Comparison of ENCODE assay signal across 7 mouse cellular contexts in the genomic region with DNA sequence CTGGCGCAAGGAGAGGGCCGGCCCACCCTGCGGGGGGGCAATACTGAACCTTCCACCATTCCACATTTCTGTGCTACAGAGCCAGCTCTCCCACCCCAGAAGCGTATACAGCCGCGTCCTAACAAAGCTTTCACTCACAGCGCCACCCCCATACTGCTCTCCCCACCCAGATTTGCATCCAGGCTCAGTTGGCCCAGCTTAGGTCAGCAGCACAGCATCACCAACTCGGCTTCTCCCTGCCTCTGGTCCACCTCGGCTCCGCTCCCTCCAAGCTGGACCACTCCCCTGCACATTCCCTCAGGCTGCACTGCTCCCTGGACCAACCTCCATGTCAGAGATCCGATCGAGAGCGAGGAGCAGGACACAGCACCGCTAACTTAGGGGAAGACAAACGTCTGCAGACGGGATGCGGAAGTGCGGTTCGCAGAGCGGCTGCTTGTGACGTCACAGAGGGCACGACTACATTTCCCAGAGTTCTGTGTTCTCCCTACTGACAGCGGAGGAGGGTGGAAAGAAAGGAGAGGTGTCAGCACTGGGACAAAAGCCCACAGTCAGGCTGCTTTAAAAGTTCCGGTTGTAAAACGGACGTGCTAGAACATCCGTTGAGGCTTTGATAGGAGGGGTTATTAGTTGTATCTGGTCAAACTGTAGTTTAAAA. TPM values are rescaled to one million over a fixed set of nuclear protein-coding genes. Genes with fewer than 3 reads are reported as not detected.
DNase-seq lines count a peak whose midpoint lies in the region; ATAC-seq lines count a peak whose summit lies in the region.

Gm26965 (minus strand) TSS at position 399 of the 658 bp plus-strand sequence.
Zfp87 (minus strand) TSS at position 425 of the 658 bp plus-strand sequence.

- peak; percentile 94 for DNase-seq in adrenal gland, adult 2 months
- peak; percentile 83 for DNase-seq in embryo, embryonic 11.5 days (ENCODE audit: low read depth, low spot score)
- DNase-seq in gastrocnemius, postnatal 36 days, result peak; percentile 81 to 86
- DNase-seq in left cerebral cortex, postnatal 25 days (ENCODE audit: low spot score in 2 of 2), result peak; percentile 95 to 97
- peak; percentile 92 for DNase-seq in midbrain, embryonic 10.5 days (ENCODE audit: low spot score)
- peak; percentile 84 for DNase-seq in right cerebral cortex, postnatal 4 days

- H3K9ac ChIP-seq in intestine, embryonic 15.5 days, result peak within 1 kb of the TSS; percentile 73

- H3K4me3 ChIP-seq in intestine, embryonic 15.5 days (replicated peaks), result peak within 1 kb of the TSS; percentile 78
- peak within 1 kb of the TSS; percentile 90 for H3K4me3 ChIP-seq in midbrain, embryonic 10.5 days

- H3K27ac ChIP-seq in intestine, embryonic 15.5 days, result peak within 1 kb of the TSS; percentile 68
- H3K27ac ChIP-seq in midbrain, embryonic 10.5 days (replicated peaks), result peak within 1 kb of the TSS; percentile 88

- H3K4me2 ChIP-seq in intestine, embryonic 15.5 days (replicated peaks), result peak within 1 kb of the TSS; percentile 80

- intact Hi-C loops in gastrocnemius, postnatal 36 days (cut with DNase I), result no loop called here
- intact Hi-C loops in left cerebral cortex, postnatal 25 days (cut with DNase I), result loop anchor here (1.0 kb wide), 2 partner anchors 27 to 42 kb away; partner anchors contain the start of genes Zfp748 and Zfp874b

- under 1% methylated on average over 27 of the region's 27 CpGs for WGBS in intestine, embryonic 15.5 days
- WGBS in midbrain, embryonic 10.5 days, result 0% methylated on average over 27 of the region's 27 CpGs

- no peaks in the 10 kb centered on the region for H3K27me3 ChIP-seq in intestine, embryonic 15.5 days (replicated peaks)
- H3K27me3 ChIP-seq in midbrain, embryonic 10.5 days (ENCODE audit: low read depth, poor library complexity, severe bottlenecking), result no peaks in the 10 kb centered on the region

- H3K4me1 ChIP-seq in intestine, embryonic 15.5 days (replicated peaks), result peaks cover 4% of the 10 kb centered on the region; the same call in 1 of the 2 replicates
- H3K4me1 ChIP-seq in midbrain, embryonic 10.5 days, result peaks cover 19% of the 10 kb centered on the region

- peak; percentile 100 for ATAC-seq in intestine, embryonic 15.5 days

- no peaks in the 10 kb centered on the region for H3K9me3 ChIP-seq in intestine, embryonic 15.5 days
- H3K9me3 ChIP-seq in midbrain, embryonic 10.5 days (replicated peaks), result no peaks in the 10 kb centered on the region

- 0 out of 2 replicates have a peak, but pooled peaks cover under 1% of the 10 kb centered on the region for H3K36me3 ChIP-seq in intestine, embryonic 15.5 days
- H3K36me3 ChIP-seq in midbrain, embryonic 10.5 days, result peaks cover 7% of the 10 kb centered on the region

RNA-seq across cellular contexts. Expression of gene Gm26965, which starts in this region (rescaled TPM):
- total RNA-seq in adrenal gland, adult 2 months (2021), result not detected
- polyA plus RNA-seq in adrenal gland, adult 2 months (2012; rRNA removed), result not detected in 2 replicates
- total RNA-seq in gastrocnemius, postnatal 36 days (2021), result not detected
- polyA plus RNA-seq in intestine, embryonic 15.5 days (2015; fragmentation: Nextera tagmentation; extraction: Ambion mirVana), result not detected in 2 replicates
- not detected for total RNA-seq in left cerebral cortex, postnatal 25 days (2021)
- polyA plus RNA-seq in midbrain, embryonic 10.5 days (2016; fragmentation: Nextera tagmentation; extraction: Ambion mirVana), result 0.29 TPM in 1 of 2 replicates, not detected in the other

RNA-seq across cellular contexts. Expression of gene Zfp87, which starts in this region (rescaled TPM):
- total RNA-seq in adrenal gland, adult 2 months (2021), result 10 to 100 TPM; 23.1 to 24.2 TPM
- polyA plus RNA-seq in adrenal gland, adult 2 months (2012; rRNA removed), result 3.0 and 4.2 TPM in 2 replicates
- total RNA-seq in gastrocnemius, postnatal 36 days (2021), result 1 to 10 TPM; 3.8 to 4.2 TPM
- polyA plus RNA-seq in intestine, embryonic 15.5 days (2015; fragmentation: Nextera tagmentation; extraction: Ambion mirVana), result 18.1 and 19.3 TPM in 2 replicates
- 10 to 100 TPM; 20.3 to 22.9 TPM for total RNA-seq in left cerebral cortex, postnatal 25 days (2021)
- 24.3 and 27.5 TPM in 2 replicates for polyA plus RNA-seq in midbrain, embryonic 10.5 days (2016; fragmentation: Nextera tagmentation; extraction: Ambion mirVana)

Comparison
In these comparisons a context has a peak if more than half of its experiments do, and no peak if none do; other contexts are left out.
1. Peak in every context shown above with its lines: DNase-seq, ATAC-seq, H3K4me3 ChIP-seq and H3K27ac ChIP-seq.
2. RNA of gene Zfp87 (total RNA-seq): 23.1 to 24.2 TPM in adrenal gland, adult 2 months and 20.3 to 22.9 TPM in left cerebral cortex, postnatal 25 days; 3.8 to 4.2 TPM in gastrocnemius, postnatal 36 days; every median in the first group is over 4 times any median in the second.